Mouse (Mus musculus) central nervous system, embryonic 14 days (tissue): ENCODE results near the gene Asic2. TPM values are rescaled to one million over a fixed set of nuclear protein-coding genes. Genes with fewer than 3 reads are reported as not detected.

ENCODE experiments used
- polyA plus RNA-seq: library from polyadenylated mRNA; depleted of rRNA; stranded (reverse); fragments of >200 nt; gene quantifications from 2 replicates; pipeline ENCODE4 v1.2.3, GENCODE M21; 2012; rRNA removed

The Asic2 gene
- 12.1 and 12.9 TPM in 2 replicates for polyA plus RNA-seq

DNA sequence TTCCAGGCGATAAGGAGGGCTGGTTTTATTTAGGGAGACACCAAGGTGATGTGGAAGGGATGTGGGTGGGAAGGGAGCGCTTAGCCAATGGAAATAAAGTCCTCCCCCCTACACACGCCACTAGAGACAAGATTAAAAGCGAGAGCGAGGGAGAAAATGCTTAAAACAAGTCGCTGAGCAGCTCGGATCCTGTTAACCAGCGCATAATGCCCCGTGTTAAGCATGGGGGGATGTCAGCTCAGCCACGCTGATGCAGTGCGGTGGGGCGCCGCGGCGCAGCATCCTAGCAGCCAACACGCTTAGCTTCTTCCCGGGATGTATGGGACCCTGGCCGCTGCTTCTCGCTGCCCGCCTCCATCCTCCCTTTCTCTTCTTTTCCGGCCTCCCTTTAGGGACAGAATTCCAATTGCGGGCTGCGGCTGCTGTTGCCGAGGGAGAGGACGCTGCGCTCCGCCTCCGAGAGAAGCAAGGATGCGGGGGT lies at the start of gene Asic2:
Asic2 (minus strand) TSS at position 57 of the 481 bp plus-strand sequence.

DNA sequence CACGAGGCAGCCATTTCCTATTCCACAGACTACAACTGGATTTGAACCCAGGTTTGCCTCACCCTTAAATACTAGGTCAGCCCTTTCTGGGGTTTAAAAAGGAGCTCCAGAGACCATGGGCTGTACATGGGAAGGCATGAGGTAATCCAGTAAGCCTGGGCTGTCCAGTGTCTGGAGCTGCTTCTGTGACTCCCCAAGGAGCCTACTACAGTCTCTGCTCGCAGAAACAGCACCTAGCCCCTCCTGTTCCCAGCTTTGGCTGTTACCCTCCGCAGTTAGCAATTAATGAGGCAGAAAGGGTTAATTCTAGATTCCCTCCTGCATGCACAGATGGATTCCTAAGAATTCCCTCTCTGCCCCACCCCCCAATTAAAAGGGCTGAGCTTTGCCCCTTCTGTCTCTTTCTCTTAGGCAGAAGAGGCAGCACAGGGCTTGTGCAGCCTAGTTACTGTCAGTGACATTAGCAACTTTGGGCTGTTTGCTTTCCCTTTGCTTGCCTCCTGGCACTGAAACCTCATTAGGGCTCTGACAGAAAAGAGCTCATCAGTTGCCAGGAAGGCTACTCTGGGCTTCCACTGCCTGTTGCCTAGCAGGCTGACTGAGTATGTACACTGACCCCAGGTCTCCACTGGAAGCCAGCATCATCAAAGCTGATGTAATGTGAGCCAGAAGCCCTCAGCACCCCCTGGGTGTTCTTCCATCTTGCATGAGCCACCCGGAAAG lies 107.8 kb downstream of the Asic2 start, which contains the start of gene 5530401A14Rik:
5530401A14Rik (plus strand) TSS at position 424 of the 723 bp plus-strand sequence.

GRCm38 (mm10) chr11:80858065-80858464 lies 1110.2 kb downstream of the Asic2 start, which contains the start of gene Spaca3:
TSS of gene Spaca3 (plus strand) at chr11:80858365.

Other genes with a start within 250 kb of the Asic2 start
- gene 5530401A14Rik, start 107.8 kb downstream of the Asic2 start, polyA plus RNA-seq, result 0.02 and 0.06 TPM in 2 replicates
- 6.3 and 12.7 TPM in 2 replicates for gene Ccl2, start 67.1 kb upstream of the Asic2 start, polyA plus RNA-seq
- not detected in 2 replicates for gene Gm17268, start 70.1 kb upstream of the Asic2 start, polyA plus RNA-seq
- gene Ccl7, start 77.3 kb upstream of the Asic2 start, polyA plus RNA-seq, result 1.9 and 2.5 TPM in 2 replicates
- 0.54 and 3.5 TPM in 2 replicates for gene Ccl11, start 89.4 kb upstream of the Asic2 start, polyA plus RNA-seq
- 9.7 and 15.1 TPM in 2 replicates for gene Ccl12, start 133.4 kb upstream of the Asic2 start, polyA plus RNA-seq
- gene Ccl8, start 146.7 kb upstream of the Asic2 start, polyA plus RNA-seq, result 0.18 and 0.22 TPM in 2 replicates